Mouse (Mus musculus): ENCODE measurements around the gene Gm17617. TPM values are rescaled to one million over a fixed set of nuclear protein-coding genes. Genes with fewer than 3 reads are reported as not detected.

Gm17617 gene
- polyA plus RNA-seq, 1 experiment = not detected

DNA sequence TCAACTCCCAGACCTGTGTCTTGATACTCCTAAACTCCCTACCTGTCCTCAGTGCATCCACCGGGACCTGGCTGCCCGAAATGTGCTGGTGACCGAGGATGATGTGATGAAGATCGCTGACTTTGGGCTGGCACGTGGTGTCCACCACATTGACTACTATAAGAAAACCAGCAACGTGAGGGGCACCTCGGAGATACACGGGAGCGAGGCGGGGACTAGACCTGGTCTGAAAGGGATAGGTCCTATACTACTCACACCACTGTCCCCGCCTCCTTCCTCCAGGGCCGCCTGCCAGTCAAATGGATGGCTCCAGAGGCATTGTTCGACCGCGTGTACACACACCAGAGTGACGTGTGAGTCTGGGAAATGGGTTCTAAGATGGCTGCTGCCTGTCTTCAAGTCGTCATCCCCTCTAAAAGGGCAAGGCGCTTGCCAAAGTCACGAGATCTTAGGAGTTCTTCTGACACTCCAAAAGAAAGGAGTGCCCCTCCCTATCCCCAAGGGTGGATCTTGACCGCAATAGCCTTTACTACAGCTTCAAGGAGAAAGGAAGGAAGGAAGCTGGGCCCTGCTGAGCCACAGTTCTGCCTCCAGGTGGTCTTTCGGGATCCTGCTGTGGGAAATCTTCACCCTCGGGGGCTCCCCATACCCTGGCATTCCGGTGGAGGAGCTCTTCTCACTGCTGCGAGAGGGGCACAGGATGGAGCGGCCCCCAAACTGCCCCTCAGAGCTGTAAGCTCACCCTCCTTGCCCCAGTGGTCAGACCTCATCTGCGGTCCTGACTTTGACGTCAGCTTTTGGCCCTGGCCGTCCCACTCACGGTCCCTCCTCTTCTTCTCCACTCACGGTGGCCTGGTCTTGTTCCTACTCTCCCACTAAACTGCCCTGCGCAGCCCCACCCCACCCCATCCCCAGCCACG, 33.7 kb upstream of the Gm17617 start:
- TF ChIP-seq TCF3 (IDR thresholded peaks at IDR 0.05; ENCODE audit: insufficient read length, low read depth) (no peak), SRF (IDR thresholded peaks at IDR 0.05; ENCODE audit: control insufficient read depth, insufficient read length, low read depth) (no peak), POLR2A (IDR thresholded peaks at IDR 0.05; ENCODE audit: insufficient read length, low read depth) (no peak), E2F4 (IDR thresholded peaks at IDR 0.05; ENCODE audit: insufficient read depth) (no peak), MYOG (IDR thresholded peaks at IDR 0.05; ENCODE audit: control insufficient read depth in 1 of 3, insufficient read depth in 1 of 3, insufficient read length in 2 of 3, low read depth in 2 of 3) (no peak), CEBPB (IDR thresholded peaks at IDR 0.05; ENCODE audit: insufficient read depth, poor library complexity, severe bottlenecking) (no peak), POLR2AphosphoS2 (IDR thresholded peaks at IDR 0.05; ENCODE audit: insufficient read length, low read depth) (no peak), USF1 (IDR thresholded peaks at IDR 0.05; ENCODE audit: low read depth) (no peak), MYOD1 (IDR thresholded peaks at IDR 0.05; ENCODE audit: control insufficient read depth in 1 of 3, insufficient read length in 2 of 3, low read depth in 2 of 3) (no peak), MAX (IDR thresholded peaks at IDR 0.05; ENCODE audit: low read depth) (no peak)
- Histone ChIP-seq H3K27me3 (ENCODE audit: control insufficient read depth, insufficient read depth, insufficient read length) (no peaks in the 10 kb centered on the region), H3K79me2 (ENCODE audit: control insufficient read depth, insufficient read depth) (no peaks in the 10 kb centered on the region)

DNA sequence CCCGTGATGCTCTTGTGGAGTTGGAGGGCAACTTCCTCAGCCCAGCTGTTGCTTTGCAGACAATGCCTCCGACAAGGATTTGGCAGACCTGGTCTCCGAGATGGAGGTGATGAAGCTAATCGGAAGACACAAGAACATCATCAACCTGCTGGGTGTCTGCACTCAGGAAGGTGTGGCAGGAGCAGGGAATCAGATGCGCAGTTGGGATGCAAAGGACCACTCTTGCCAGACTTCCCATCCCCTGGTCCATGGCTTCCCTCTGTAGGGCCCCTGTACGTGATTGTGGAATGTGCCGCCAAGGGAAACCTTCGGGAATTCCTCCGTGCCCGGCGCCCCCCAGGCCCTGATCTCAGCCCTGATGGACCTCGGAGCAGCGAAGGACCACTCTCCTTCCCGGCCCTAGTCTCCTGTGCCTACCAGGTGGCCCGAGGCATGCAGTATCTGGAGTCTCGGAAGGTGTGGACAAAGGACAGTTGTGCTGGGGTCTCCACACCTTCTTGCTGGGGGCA, 32.5 kb upstream of the Gm17617 start:
- no peak overlapping the region for H3K4me2 ChIP-seq (ENCODE audit: low read depth)
- H3K4me3 ChIP-seq = no peak overlapping the region
- no peaks in the 10 kb centered on the region for H3K27me3 ChIP-seq (ENCODE audit: control insufficient read depth, insufficient read depth, insufficient read length)
- no peak for TF ChIP-seq USF1 (IDR thresholded peaks at IDR 0.05; ENCODE audit: low read depth)
- no peaks in the 10 kb centered on the region for H3K36me3 ChIP-seq (ENCODE audit: control insufficient read depth, insufficient read depth)
- no peak overlapping the region for H3ac ChIP-seq (ENCODE audit: control insufficient read depth, insufficient read length)
- H3K79me2 ChIP-seq (ENCODE audit: control insufficient read depth, insufficient read depth) = no peaks in the 10 kb centered on the region

More for the DNA sequence above, 33.7 kb upstream of the Gm17617 start:
- H3ac ChIP-seq (ENCODE audit: control insufficient read depth, insufficient read length) = no peak overlapping the region
- H3K36me3 ChIP-seq (ENCODE audit: control insufficient read depth, insufficient read depth) = no peaks in the 10 kb centered on the region
- no peak overlapping the region for H3K4me3 ChIP-seq
- no peak overlapping the region for H3K4me2 ChIP-seq (ENCODE audit: low read depth)

DNA sequence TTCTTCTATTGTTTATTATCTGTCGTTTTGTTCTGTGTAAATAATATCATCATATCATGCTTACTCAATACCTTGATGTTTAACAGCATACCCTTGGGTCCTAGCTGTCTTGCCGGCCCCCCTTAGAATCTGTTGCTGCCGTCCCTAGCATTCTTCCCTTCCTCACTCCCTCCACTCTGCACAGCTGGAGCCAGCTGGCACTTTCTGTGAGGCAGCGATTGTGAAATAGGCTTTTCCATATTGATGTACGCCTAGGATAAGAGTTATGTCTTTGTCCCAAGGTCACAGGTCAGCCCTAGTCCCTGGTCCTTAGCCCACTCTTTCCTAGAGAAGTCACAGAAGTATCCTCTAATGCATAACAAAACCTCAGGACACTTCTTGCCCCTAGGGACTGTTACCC, 30.2 kb upstream of the Gm17617 start:
- Histone ChIP-seq H3ac (ENCODE audit: control insufficient read depth, insufficient read length) (no peak overlapping the region), H3K4me2 (ENCODE audit: low read depth) (no peak overlapping the region), H3K4me3 (no peak overlapping the region), H3K79me2 (ENCODE audit: control insufficient read depth, insufficient read depth) (no peaks in the 10 kb centered on the region), H3K36me3 (ENCODE audit: control insufficient read depth, insufficient read depth) (no peaks in the 10 kb centered on the region), H3K27me3 (ENCODE audit: control insufficient read depth, insufficient read depth, insufficient read length) (no peaks in the 10 kb centered on the region)
- TF ChIP-seq POLR2A (IDR thresholded peaks at IDR 0.05; ENCODE audit: insufficient read length, low read depth) (no peak), SRF (IDR thresholded peaks at IDR 0.05; ENCODE audit: control insufficient read depth, insufficient read length, low read depth) (no peak), REST (IDR thresholded peaks at IDR 0.05; ENCODE audit: insufficient read depth, insufficient read length) (no peak), CEBPB (IDR thresholded peaks at IDR 0.05; ENCODE audit: insufficient read depth, poor library complexity, severe bottlenecking) (no peak), TCF12 (IDR thresholded peaks at IDR 0.05; ENCODE audit: insufficient read depth, poor library complexity, severe bottlenecking) (no peak)

DNA sequence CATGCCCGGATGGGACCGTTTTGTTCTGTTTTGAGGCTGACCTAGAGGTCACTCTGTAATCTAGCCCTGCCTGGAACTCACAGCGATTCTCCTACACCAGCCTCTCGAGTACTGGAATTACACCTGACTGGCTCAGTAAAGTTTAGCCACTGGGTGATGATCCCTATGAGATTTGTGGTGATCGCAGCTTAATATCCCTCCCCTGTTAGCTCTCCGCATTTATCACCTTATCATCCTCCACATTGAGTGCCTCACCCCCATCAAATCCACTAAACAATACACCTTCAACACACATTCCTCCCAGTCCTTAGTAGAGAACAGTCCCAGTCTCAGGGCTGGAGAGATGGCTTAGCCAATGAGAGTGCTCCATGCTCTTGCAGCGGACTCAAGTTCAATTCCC, 29.0 kb upstream of the Gm17617 start:
- Histone ChIP-seq H3K27me3 (ENCODE audit: control insufficient read depth, insufficient read depth, insufficient read length) (no peaks in the 10 kb centered on the region), H3K79me2 (ENCODE audit: control insufficient read depth, insufficient read depth) (no peaks in the 10 kb centered on the region), H3K4me3 (no peak overlapping the region), H3K36me3 (ENCODE audit: control insufficient read depth, insufficient read depth) (no peaks in the 10 kb centered on the region), H3ac (ENCODE audit: control insufficient read depth, insufficient read length) (no peak overlapping the region), H3K4me2 (ENCODE audit: low read depth) (no peak overlapping the region)
- TF ChIP-seq MYOD1 (IDR thresholded peaks at IDR 0.05; ENCODE audit: control insufficient read depth in 1 of 3, insufficient read length in 2 of 3, low read depth in 2 of 3) (no peak), USF1 (IDR thresholded peaks at IDR 0.05; ENCODE audit: low read depth) (no peak), TCF12 (IDR thresholded peaks at IDR 0.05; ENCODE audit: insufficient read depth, poor library complexity, severe bottlenecking) (no peak), POLR2AphosphoS2 (IDR thresholded peaks at IDR 0.05; ENCODE audit: insufficient read length, low read depth) (no peak), REST (IDR thresholded peaks at IDR 0.05; ENCODE audit: insufficient read depth, insufficient read length) (no peak), CEBPB (IDR thresholded peaks at IDR 0.05; ENCODE audit: insufficient read depth, poor library complexity, severe bottlenecking) (no peak), MYOG (IDR thresholded peaks at IDR 0.05; ENCODE audit: control insufficient read depth in 1 of 3, insufficient read depth in 1 of 3, insufficient read length in 2 of 3, low read depth in 2 of 3) (no peak), TCF3 (IDR thresholded peaks at IDR 0.05; ENCODE audit: insufficient read length, low read depth) (no peak), SRF (IDR thresholded peaks at IDR 0.05; ENCODE audit: control insufficient read depth, insufficient read length, low read depth) (no peak)

DNA sequence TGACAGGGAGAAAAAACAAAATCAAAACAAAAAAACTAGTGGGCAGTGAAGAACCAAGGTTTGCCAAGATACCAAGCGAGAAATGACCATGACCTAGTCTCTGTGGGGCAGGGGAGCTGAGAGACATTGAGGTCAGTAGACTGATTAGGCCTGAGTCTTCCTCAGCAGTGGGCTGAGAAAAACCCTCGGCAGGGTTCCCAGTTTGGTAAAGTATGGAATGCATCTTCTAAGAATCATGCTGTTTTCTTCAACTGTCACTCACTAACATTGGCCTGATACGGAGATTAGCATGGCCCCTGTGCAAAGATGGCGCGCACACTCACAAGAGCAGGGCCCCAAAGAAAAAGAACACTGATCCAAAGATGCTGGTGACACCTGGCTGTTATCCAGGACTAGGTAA, 20.6 kb upstream of the Gm17617 start:
- H3K27me3 ChIP-seq (ENCODE audit: control insufficient read depth, insufficient read depth, insufficient read length) = no peaks in the 10 kb centered on the region
- TF ChIP-seq TCF12 (IDR thresholded peaks at IDR 0.05; ENCODE audit: insufficient read depth, poor library complexity, severe bottlenecking) (no peak), MYOD1 (IDR thresholded peaks at IDR 0.05; ENCODE audit: control insufficient read depth in 1 of 3, insufficient read length in 2 of 3, low read depth in 2 of 3) (no peak), REST (IDR thresholded peaks at IDR 0.05; ENCODE audit: insufficient read depth, insufficient read length) (no peak), USF1 (IDR thresholded peaks at IDR 0.05; ENCODE audit: low read depth) (no peak), SRF (IDR thresholded peaks at IDR 0.05; ENCODE audit: control insufficient read depth, insufficient read length, low read depth) (no peak), TCF3 (IDR thresholded peaks at IDR 0.05; ENCODE audit: insufficient read length, low read depth) (no peak), POLR2A (IDR thresholded peaks at IDR 0.05; ENCODE audit: insufficient read length, low read depth) (no peak), MAX (IDR thresholded peaks at IDR 0.05; ENCODE audit: low read depth) (no peak)
- no peak overlapping the region for H3ac ChIP-seq (ENCODE audit: control insufficient read depth, insufficient read length)
- H3K79me2 ChIP-seq (ENCODE audit: control insufficient read depth, insufficient read depth) = no peaks in the 10 kb centered on the region
- no peak overlapping the region for H3K4me2 ChIP-seq (ENCODE audit: low read depth)
- no peak overlapping the region for H3K4me3 ChIP-seq
- no peaks in the 10 kb centered on the region for H3K36me3 ChIP-seq (ENCODE audit: control insufficient read depth, insufficient read depth)
